Mouse (Mus musculus) hematopoietic stem cell, adult 5-6 weeks (primary cell): ENCODE measurements around the gene Ptger4. TPM values are rescaled to one million over a fixed set of nuclear protein-coding genes. Genes with fewer than 3 reads are reported as not detected.

ENCODE experiments used
- ATAC-seq, 2 experiments: fragments of 125-278 bp in 1 of 2; replicated peaks in 1 of 2; 2 replicates each; pipeline ENCODE4 v1.8.0; 2016 to 2017; ENCODE audit warnings: inconsistent platforms in 2 of 2, mild to moderate bottlenecking in 2 of 2, moderate number of reproducible peaks in 2 of 2, low read depth in 1 of 2, moderate TSS enrichment in 1 of 2; ENCODE audit not compliant: low FRiP score in 2 of 2, poor library complexity in 2 of 2, severe bottlenecking in 2 of 2, insufficient read depth in 1 of 2, low TSS enrichment in 1 of 2
- total RNA-seq: library from RNA; stranded (forward); fragments of 172-1452, 232-1000 nt; gene quantifications from 2 replicates; pipeline ENCODE4 v1.2.3, GENCODE M21; 2017

Gene Ptger4
- total RNA-seq = 11.6 and 16.0 TPM in 2 replicates

DNA sequence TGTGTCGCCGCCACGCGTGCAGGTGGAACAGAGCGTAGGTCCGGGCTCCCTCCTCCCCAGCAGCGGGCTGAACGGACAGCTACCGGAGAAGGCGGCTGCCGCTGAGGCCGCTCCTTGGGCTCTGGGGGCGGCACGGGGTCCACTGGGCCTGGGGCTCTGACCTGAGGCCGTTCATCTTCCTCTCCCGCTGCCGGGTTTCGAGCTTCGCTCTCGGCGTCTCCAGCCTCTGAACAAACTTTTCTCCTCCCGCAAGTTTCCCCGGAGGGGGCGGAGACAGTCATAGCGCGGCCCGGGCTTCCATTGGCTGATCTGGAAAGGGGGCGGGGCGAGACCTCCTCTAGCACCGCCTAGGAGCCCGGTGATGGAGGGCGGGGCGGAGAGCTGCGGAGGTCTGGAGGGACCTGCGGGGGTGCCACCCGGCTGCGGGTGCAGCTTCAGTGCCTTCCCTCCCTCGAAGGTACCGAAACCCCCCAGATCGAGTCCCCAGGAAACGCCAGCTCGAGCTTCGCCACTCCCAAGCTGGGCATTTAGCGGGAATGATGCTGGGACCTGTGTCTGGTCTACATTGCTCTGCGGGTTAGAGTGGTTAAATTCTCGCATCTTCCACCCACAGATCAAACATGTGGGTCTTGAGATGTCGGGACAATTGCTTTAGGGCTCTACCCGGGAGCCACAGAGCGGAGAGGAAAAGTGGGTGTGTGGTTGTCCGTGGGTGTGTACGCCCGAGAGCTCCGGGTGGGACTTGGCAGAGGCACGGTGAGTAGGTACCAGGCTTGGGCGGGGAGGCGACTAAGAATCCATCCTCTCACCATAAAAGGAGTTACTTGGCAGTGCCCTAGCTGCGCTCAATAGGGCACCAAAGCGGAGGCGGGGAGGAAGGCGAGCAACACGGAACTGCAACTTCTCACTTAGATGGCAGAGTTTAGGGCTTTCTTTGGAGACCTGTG lies at the start of gene Ptger4:
Gene Ptger4 (minus strand): TSS at position 229 of the 947 bp plus-strand sequence.
- ATAC-seq = peak; percentile 82 to 84

DNA sequence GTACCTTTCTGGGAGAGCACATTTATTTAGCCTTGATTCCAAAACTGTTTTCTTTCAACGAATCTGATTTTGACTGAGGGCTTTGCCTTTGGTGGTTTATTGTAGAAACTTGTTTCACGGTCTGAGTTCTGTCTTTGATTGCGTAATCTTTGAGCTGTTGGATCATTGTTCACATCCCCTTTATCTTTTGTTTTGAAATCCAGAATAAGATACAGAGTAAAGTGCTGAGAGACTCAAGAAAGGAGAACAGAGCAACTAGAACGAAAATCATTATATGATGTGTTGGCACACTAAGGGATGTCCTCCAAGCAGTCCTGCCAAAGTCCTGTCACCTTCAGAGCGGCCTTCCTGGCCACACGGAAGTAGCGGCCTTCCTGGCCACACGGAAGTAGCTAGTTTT lies 44.4 kb upstream of the Ptger4 start:
- no peak for ATAC-seq

DNA sequence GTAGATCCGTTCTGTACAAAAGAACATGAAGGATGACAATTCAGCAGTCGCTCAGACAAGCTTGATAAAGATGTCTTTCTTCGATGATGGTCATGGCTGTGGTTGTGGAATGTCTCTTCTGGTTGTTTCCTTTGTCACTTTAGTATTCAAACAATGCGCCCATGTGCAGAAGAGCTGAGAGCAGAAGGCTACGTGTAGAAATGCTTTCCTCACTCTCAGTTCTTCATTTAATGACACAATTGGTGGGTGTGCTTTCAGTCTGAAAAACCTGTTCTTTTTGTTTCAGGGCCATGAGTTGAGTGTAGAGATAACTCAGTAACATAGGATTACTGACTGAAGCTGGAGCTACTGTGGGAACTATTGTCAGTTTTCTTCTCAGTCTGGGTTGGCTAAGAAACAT lies 43.1 kb upstream of the Ptger4 start:
- no peak for ATAC-seq

DNA sequence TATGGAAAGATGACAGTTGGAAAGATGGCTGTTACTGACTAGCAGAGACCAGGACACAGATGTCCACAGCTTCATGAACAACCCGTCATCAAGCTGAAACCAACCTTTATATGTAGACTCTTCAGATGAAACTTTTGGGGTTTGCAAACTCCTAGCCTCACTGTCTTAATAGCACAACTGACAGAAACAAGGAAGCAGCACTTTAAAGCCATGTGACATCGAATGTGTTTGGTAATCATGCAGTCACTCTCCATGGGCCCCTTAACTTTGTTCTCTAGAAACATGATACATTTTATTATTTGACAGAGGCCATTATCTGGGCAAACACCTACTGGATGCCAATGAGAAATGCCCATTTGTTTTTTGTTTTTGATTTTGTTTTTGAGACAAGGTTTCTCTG lies 37.3 kb upstream of the Ptger4 start:
- no peak for ATAC-seq

DNA sequence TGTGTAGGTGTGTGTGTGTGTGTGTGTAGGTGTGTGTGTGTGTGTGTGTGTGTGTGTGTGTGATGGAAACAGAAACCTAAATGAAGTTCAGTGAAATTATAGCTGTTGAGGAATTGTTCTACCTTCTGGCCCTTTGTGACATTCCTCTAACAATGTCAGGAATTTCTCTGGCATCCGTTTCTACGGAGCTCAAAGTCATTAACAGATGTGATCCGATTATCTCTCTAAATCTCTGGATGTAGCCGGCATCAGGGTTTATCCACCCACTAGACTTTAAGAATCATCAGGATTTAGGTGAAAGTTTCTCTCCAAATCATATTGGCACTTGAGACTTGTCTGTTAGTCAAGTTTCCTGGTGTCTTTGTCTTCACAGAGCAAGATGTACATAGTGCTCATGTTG lies 35.8 kb upstream of the Ptger4 start:
- no peak for ATAC-seq

DNA sequence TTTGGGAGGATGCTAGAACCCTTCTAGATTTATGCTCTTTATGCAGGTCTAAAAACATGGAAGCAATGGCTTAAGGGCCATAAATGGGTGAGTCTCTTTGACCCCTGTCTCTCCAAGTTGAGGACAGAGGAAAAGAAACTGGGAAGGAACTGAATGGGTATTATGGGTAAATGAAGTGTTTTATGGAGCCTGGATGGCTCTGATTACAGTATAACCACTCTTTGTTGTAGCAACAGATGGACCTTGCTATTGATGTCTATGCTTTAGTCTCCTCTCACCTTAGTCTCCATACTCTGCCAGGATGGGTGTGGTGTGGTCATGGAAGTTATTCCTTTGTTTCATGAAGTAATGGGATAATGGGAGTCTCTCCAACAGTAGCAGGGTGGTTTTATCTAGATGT lies 34.5 kb upstream of the Ptger4 start:
- no peak for ATAC-seq

DNA sequence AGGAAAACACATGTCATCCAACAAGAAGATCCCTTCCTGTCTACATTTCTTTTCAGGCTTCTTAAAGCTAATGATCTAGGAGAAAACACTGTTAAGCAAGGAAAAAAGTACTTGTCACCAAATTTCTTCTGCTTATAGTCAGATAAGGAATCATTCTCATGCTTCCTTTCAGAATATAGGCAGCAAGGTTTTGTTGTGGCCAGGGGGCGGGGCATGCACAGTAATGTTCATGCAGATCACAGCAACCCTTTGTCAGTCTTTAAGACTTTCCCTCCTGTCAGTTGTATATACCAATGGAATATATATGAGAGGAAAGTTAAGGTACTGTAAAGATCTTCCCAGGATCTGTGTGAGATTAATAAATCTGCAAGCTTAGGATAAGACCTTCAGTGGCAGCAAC lies 30.0 kb upstream of the Ptger4 start:
- no peak for ATAC-seq

DNA sequence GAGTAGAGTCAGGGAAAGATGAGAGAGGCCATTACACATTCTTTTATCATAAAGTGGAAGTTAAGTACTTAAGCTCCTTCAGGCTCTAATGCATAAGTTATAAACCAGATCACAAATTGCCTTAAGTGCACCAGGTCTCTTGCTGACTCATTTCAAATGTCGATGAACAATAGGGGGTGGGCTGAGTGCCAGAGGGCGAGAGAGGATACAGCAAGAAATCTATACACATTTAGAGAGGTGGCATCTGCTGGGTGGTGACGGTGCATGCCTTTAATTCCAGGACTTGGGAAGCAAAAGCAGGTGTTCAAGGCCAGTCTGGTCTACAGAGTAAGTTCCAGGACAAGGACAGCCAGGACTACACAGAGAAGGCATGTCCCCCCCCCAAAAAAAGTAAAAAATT lies 22.1 kb upstream of the Ptger4 start:
- no peak for ATAC-seq

DNA sequence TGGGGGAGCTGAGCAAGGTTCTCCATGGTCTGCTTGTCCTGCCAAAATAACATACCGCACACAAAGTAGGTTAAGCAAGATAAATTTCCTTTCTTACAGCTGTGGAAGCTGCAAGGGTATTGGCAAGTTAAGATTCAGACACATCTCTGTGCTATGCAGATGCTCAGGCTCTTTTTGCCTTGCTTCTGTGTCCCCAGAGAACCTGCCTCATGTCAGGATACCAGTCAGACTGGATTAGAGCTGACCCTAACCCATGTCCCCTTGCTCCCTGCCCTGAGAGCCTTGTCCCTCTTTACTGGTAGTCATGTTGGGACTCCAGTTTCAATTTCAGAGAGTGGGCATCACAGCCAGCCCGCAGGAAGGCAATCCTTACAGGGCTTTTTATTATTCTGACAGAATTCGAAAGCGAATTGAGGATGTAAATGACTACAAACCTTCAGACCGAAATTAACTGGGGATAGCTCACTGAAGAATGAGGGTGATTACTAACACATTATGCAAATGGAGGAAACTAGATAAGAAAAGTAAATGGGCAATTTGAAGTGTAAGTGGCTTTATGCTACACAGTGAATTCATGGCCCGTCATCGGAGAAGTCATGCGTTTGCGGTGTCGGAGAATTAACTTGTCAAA lies 19.0 kb upstream of the Ptger4 start:
- peak; percentile 66 to 69 for ATAC-seq

DNA sequence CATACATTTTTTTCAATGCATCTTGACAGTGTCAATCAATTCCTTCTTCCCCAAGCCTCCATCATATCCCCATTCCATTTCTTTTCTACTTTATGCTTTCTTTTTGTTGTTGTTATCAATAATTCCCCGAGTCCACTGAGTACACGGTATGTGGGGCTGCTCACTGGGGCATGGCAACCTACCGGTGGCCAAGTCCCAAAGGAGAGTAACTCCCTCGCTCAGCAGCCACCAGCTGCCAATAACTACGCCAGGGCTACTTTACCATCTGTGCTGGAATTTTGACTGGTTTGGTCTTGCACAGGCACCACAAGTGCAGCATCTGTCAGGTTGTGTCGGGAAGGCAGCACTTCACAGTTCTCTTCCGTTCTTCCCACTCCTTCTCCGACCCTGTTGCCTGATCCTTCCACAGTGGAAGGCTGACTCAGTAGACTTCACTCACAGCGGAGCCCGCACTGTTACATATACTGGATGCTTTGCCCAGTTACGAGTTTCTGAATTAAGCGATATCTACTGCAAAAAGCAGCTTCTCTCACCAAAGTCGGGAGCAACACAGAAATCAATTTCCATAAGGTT lies 18.2 kb upstream of the Ptger4 start:
- no peak for ATAC-seq

DNA sequence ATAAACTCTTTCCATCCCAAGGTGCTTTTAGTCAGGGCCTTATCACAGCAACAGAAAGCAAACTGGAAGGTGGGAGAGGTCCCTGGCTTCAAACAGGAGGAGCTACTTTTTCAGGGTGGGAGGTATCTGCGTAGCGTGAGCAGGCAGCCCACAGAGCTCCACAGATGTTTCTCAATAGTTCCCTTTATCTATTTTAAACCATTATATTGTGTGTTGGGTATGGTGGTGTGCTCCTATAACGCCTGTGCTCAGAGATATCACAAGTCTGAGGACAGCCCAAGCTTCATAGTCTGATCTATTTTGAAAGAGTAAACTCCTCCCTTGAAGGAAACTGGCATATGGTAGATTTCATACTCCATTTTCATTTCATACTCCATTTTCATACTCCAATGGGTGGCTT lies 17.0 kb upstream of the Ptger4 start:
- peak; percentile 17 to 68; a peak in 1 of 4 replicates for ATAC-seq

DNA sequence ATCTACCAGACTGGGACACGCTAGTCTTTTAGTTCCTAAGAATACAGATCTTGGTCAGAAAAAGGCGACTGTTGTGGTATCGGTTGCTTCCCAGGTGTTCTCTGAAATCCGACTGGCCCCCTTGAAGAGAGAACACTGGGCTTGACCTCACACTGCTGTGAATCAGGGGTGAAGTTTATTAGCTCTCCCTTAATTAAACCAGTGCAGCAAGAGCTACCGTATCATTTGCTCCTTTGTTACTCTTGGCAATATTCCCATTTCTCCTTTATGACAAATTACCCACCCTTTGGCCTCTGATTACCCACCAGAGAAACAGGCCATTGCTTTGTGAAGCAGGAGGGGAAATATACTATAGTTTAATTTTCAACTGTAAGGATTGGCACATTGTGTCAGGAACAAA lies 16.2 kb upstream of the Ptger4 start:
- ATAC-seq = no peak

DNA sequence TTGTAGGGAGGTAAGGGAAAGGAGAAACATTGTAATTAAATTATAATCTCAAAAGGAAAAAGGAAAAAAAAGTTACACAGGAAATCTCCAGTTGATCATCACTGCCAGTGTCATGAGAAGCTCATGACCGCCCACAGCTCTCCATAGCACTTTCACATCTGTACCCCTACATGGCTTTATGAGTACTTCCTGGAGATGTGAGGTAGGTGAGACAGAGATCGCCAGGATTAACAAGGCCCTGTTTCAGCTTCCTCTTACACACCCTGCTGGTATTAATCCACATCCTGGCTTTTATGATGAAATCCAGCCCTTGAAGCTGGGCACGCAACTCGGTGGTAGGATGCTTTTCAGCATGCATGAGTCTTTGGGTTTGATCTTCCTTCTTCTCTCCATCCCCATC lies 6.2 kb upstream of the Ptger4 start:
- ATAC-seq = peak; percentile 22 to 71; a peak in 2 of 4 replicates

DNA sequence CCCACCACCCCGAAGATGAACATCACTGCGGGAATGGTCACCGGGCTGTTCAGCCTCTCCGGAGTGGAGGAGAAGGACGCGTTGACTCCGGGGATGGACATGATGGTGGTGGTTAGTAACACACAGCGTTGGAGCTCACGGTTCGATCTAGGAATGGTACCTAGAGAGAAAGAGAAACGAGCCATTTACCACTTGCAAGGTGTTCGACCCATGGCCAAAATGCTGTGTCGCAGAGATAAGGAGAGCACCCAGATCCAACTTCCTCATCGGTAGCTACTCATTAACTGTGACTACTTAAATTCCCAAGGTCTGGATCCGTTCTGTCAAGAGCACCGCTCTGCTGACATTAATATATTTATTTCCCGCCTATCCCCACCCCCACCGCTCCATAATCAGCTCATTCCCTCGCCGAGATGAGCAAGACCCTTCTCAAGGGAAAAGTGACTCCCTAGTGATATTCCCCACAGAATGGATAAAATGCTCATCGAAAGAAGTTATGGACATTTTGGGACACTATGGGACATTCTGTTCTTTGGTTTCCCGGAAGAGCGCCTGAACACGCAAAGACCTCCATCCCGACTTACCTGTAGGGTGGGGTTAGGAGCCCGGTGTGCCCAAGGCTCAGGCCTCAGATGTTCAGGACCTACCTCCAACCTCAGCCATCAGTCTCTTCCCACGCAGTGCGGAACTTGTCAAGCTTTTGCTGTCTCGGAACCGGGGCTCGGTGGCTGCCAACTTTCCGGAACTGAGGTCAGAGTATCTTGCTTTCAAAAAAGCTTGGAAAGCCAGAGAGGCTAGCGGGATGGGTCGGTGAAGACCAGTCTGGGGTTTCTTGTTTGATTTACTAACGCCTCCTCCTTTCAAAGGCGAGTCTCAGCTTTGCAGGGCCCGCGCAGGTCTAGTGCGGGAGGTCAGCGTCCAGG lies 690 bp downstream of the Ptger4 start:
- peak in 1 of 2 experiments; percentile 9; a peak in 1 of 4 replicates for ATAC-seq

DNA sequence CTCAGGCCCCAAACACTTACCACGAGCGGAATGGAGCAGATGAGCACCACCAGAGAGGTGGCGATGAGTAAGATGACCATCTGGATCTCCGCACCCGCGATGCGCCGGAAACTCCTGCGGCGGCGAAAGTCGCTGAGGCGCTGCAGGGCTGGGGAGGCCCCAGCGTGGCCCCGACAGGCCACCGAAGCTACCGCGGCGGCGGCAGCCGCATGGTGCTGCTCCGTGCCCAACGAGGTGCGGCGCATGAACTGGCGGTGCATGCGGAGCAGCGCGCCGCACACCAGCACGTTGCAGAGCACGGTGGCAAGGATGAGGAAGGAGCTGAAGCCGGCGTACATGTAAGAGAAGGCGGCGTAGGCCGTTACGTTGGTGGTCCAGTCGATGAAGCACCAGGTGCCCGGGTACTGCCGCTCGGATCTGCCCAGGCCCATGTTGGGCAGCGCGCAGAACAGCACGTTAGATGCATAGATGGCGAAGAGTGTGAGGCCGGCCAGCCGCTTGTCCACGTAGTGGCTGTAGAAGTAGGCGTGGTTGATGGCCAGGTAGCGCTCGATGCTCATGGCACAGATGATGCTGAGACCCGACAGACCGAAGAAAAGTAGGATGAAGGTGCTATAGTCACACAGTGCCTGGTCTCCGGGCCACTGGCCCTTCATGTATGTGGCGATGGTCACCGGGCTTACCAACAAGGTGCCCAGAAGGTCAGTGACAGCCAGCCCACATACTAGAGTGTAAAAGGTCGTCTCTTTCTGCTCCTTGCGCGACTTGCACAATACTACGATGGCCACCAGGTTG lies 1.5 kb downstream of the Ptger4 start:
- peak in 1 of 2 experiments; percentile 2; a peak in 1 of 4 replicates for ATAC-seq

DNA sequence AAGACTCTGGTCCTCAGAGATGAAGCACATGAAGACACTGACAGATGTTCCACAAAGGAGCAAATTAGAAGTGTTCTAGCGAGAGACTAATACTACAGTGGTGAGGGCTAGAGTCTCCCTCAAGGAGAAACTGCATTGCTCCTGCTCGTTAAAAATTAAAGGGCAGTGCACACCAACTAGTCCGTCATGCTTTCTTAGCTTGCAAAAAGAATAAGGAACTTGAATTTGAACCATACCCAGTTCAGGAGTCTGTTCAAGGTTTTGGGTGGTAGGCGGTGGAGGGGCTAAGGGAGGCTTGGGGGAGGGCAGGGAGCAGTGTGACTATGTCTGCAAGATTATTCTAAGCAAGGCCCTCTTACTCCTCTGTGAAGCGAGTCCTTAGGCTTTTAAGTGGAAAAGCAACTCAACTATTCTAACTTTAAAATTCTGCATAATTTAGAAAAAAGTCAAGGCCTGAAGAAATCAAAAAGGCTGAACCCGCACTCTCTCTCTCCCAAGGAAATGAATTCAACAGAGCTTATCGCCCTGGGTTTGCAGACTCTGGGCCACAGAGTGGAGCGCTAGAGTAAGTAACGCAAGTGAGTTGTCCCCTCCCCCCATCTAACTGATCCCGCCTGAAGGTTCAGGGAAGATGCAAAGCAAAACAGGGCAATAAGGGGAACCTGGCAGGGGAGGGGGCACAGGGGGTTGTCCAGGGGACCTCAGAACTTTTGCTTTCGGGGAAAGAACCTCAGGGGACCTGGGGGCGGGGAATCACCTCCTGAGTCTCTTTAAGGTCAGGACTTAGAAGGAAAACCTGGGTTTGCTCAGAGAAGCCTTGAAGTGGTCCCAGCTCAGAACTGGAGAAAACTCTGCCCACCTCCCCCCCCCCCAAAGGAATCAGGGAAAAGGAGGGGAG lies 2.4 kb downstream of the Ptger4 start:
- ATAC-seq = no peak
